Mouse (Mus musculus): Measurements from ENCODE around the gene Calb2.

Gene Calb2

DNA sequence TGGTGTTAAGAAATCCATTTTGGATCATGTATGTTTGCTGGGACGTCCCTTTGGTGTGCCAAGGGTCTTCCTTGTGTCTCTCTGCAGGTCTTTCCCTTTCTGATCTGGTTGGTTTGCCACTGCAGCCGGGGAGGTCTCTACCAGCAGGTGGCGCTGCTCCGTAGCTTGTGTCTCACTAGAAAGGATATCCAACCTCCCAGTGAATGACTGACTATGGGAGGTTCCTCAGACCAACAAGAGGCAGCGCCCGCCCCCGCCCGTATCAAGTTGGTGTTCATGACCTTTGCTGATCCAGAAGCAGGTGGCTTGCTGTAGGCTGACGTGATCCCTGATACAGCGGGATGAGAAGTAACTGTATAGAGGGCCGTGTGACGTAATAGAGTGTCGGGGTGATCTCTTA is 37.5 kb downstream of the Calb2 start:
- DNase-seq (ENCODE audit: low spot score) = peak; percentile 60

DNA sequence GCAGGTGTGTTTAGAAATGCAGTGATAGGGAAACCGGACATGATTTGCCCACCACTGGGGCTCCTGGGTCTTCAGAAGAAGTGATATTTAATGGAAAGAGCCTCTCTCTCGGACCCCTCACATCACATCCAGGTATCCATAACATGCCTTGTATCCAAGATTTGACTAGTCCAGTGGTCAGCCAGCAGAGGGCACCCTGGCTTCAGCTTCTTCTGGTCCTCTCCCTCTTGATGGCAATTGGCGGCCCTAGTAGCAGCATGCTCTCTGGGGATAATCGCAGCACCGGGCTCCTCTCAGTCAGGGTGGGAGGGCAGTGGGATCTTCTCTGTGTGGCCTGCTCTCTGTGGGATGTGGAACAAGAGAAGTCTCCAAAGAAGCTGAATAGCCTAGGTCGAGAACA is 48.3 kb downstream of the Calb2 start:
- DNase-seq (ENCODE audit: low spot score) = no peak

DNA sequence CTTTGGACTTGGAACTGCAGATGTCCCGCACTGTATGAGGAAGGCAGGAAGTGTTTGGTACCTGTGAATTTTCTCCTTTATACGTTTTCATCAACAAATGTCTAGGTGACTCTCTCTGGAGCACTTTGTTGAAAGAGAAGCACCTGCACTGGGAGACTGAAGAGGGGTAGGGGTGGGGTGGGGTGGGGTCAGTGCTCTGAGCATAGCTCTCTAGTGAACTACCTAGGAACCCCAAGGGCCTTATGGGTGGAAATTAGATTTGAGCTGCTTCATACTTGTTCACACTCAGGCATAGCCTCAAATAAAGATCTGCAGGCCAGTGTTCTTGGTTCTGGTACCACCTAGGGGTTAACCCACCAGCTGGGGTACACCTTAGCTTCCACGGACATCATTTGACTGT is 65.4 kb downstream of the Calb2 start, which contains the start of gene Gm17720:
TSS of gene Gm17720 (minus strand) at position 101 of the 400 bp plus-strand sequence.
- no peak for DNase-seq (ENCODE audit: low spot score)

DNA sequence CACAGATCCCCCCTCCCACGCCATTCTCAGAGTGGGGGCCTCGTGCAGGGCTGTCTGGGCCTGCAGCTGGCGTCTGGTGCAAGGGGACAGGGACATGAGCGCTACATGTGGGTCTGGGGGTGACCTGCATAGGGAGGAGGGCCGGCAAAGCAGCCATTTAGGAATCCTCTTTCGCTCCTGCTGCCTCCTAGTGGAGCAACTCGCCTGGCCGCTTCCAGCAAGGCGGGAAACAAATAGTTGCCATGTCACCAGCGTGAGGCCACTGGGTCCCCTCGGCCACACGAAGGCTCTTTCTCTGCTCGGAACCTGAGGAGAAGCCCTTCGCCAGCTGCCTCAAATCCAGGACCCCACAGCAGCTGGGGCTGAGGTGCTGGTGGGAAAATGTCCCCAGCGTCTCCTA is 66.3 kb downstream of the Calb2 start:
- DNase-seq (ENCODE audit: low spot score) = no peak

DNA sequence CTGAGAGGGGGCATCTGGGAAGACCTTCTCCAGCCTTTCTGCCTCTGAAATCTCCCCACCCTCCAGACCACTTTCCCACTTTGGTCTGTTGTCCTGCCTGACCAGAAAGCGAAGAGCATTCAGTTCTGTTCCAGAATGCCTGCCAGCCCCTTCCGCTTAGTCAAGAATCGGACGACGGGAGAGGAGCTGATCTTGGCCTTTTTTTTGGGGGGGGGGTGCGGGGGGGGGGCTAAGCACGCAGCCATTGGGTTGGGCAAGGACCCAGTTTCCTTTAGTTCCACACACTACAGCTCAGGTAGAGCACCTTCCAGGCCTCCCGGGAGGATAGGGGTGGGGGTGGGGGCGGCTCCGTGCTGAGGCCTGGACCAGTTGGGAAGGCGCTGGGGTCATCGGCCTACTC is 67.1 kb downstream of the Calb2 start, which contains the start of gene Gm21964:
TSS of gene Gm21964 (plus strand) at position 301 of the 400 bp plus-strand sequence.
- DNase-seq (ENCODE audit: low spot score) = no peak

DNA sequence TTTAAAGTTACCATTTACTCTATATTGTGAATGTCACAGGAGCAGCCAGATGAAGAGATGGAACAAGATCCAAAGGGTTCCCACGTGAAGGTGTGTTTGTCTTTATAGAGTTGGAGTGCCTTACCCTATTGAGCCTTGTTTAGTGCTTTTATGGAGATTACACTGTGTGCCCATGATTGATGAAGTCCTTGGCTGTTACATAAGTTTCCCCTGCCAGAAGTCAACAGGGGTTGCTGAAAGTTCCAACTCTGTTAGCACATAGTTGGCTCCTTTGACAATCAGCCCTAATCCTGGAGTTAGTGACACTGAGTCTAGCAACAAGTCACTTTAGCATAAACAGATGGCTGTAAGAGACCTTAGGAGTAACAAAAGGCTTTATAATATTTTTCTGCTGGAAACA is 76.1 kb downstream of the Calb2 start:
- DNase-seq (ENCODE audit: low spot score) = no peak
